Mouse (Mus musculus) mouse trophoblast stem cell (cell line): ENCODE measurements around the gene Scarb1.

ENCODE experiments used
- in situ Hi-C, 2 experiments: fragments of 300-500 bp; cut with MseI, MboI; formaldehyde crosslinking; loops; 2 replicates in 1 of 2; 3 replicates in 1 of 2; pipeline ENCODE4 v1.15.1; 2025

The Scarb1 gene

GRCm38 (mm10) chr5:125364851-125365429, 24.0 kb upstream of the Scarb1 start:
- in situ Hi-C loops, result loop anchor here in 1 of 2 experiments (5.0 kb wide), 1 partner anchor 93 kb away; no protein-coding TSS in a partner anchor

DNA sequence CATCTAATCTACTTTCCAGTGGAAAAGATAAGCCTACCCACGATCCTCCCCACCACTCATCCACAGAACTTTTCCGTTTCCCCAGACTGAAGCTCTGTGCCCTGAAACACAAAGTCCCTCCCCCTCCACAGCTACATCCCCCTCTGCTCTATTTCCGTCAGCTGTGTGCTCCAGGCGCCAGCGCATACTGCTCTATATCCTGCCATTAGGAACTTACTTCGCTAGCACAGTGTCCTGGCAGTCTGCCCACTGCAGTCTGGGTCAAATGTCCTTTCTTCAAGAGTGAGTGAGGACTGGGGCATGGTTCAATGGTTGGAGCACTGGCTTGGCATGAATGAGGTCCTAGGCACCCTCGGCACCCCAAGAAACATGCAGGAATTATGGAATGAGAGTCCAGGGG, 23.0 kb upstream of the Scarb1 start:
- in situ Hi-C loops, result no loop called here

- in situ Hi-C loops, result no loop called here
Measured at GRCm38 (mm10) chr5:125360981-125361510, 20.2 kb upstream of the Scarb1 start.

- in situ Hi-C loops, result no loop called here
Measured at GRCm38 (mm10) chr5:125360566-125360965, 19.7 kb upstream of the Scarb1 start.

GRCm38 (mm10) chr5:125358270-125358608, 17.3 kb upstream of the Scarb1 start:
- in situ Hi-C loops, result no loop called here

GRCm38 (mm10) chr5:125357543-125358269, 16.8 kb upstream of the Scarb1 start:
- in situ Hi-C loops, result no loop called here

DNA sequence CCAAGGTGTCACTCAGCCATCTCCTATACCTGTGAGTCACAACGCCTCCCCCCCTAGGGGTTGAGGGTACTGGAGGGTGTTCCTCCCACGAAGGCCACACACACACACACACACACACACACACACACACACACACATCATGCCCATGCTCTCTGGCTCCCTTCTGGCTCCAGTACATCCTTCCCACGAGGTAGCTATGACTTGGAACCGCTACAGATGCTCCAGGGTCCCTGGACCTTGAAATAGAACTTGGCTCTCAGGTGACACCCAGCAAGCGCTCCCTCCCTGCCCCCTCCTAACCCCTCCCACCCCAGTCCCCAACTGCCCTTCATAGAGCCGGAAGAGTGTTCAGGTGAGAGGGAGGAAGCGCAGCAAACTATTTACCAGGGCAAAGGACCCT, 14.8 kb upstream of the Scarb1 start:
- in situ Hi-C loops, result no loop called here

- in situ Hi-C loops, result no loop called here
Measured at GRCm38 (mm10) chr5:125354885-125355492, 14.1 kb upstream of the Scarb1 start.

- in situ Hi-C loops, result no loop called here
Measured at GRCm38 (mm10) chr5:125352781-125353294, 11.9 kb upstream of the Scarb1 start.

DNA sequence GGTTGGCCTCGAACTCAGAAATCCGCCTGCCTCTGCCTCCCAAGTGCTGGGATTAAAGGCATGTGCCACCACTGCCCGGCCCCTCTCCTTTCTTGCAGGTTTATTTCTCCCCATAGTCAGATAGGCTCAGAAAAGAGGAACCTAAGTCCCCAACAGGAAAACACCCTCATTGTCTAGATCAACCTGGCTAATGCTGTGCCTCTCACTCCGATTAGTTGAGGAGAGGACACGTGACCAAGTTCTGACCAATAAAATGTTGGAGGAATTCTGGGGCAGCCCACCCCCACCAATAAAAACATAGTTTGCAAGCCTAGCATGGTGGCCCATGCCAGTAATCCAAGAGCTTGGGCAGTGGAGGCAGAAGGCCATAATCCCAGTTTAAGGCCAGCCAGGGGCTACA, 11.0 kb upstream of the Scarb1 start:
- in situ Hi-C loops, result no loop called here

- in situ Hi-C loops, result no loop called here
Measured at GRCm38 (mm10) chr5:125351057-125351456, 10.2 kb upstream of the Scarb1 start.

DNA sequence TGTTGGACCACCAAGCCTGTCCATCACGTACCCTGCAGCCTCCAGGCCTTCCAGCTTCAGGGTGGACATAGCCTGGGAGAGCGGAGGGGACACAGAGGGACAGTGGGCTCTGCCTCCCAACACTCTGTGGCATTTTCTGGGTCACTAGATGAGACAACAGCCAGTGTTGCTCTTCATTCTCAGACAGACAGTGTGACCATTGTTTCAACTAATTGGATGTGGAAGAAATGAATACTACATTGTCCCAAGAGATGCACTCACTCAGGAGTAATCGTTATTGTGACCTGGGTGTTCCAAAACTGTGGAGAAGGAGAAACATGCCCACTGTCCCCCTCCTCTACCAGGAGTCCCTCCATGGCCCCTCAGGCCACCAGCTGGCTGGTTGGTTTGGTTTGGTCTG, 8.5 kb upstream of the Scarb1 start:
- in situ Hi-C loops, result no loop called here

GRCm38 (mm10) chr5:125348487-125348886, 7.6 kb upstream of the Scarb1 start:
- in situ Hi-C loops, result no loop called here

GRCm38 (mm10) chr5:125348067-125348466, 7.2 kb upstream of the Scarb1 start:
- in situ Hi-C loops, result no loop called here

- in situ Hi-C loops, result no loop called here
Measured at GRCm38 (mm10) chr5:125344296-125344695, 3.4 kb upstream of the Scarb1 start.

- in situ Hi-C loops, result no loop called here
Measured at GRCm38 (mm10) chr5:125341459-125342090, 681 bp upstream of the Scarb1 start.

GRCm38 (mm10) chr5:125339851-125340531, 903 bp downstream of the Scarb1 start:
- in situ Hi-C loops, result no loop called here

- in situ Hi-C loops, result no loop called here
Measured at GRCm38 (mm10) chr5:125339108-125339751, 1.7 kb downstream of the Scarb1 start.

DNA sequence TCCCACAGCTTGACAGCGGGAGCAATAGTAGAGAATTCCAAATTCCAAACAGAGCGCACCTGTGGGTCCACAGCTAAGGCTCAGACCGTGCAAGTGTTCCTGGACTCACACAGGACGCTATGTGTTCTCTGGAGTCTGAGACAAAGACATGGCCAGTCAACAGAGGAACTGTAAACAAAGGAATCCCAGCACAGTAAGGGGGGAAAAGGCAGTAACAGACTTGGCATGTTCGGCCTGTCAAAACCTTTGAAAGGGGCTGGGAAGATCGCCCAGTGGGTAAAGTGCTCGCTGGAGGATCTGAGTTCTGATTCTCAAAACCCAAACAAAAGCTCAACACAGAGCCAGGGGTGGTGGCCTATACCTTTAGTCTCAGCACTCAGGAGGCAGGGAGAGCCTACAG, 3.4 kb downstream of the Scarb1 start:
- in situ Hi-C loops, result no loop called here

- in situ Hi-C loops, result no loop called here
Measured at GRCm38 (mm10) chr5:125337012-125337411, 3.9 kb downstream of the Scarb1 start.

DNA sequence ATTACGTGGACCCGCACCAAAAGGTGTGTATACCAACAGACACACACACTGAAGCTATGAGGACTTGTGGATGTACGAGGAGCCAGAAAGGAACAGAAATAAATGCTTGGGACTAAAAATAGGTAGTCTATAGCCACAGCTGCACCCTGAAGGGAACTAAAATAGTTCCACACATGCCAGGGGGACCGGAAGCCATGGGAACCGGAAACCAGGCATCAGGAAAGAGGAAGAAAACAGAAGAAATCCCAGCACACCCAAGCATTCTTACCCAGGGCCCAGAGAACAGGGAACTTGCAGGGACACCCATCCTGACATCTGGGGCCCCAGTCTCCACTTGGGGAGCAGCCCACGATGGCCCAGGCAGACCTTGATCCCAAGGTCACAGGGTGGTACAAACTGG, 7.9 kb downstream of the Scarb1 start:
- in situ Hi-C loops, result no loop called here
